Mouse (Mus musculus) left cerebral cortex, adult 2 months (tissue): Measurements from ENCODE around the gene Slc17a2. TPM values are rescaled to one million over a fixed set of nuclear protein-coding genes. Genes with fewer than 3 reads are reported as not detected.
A peak's percentile ranks its signal among the peaks of the same experiment; 100 is the strongest.

Experiments
- DNase-seq, 2 experiments: peaks; one replicate each; pipeline ENCODE4 v3.0.0; 2021 to 2022; ENCODE audit warnings: low spot score in 2 of 2, mixed read lengths in 1 of 2; ENCODE audit errors: extremely low spot score in 1 of 2
- H3K27ac ChIP-seq: fragments of 200-600 bp; 2 replicates; pipeline ENCODE4 v1.8.1; 2022
- H3K4me3 ChIP-seq: fragments of 200-600 bp; 2 replicates; pipeline ENCODE4 v1.8.1; 2022
- CTCF ChIP-seq: fragments of 200-600 bp; IDR thresholded peaks from 2 replicates; pipeline ENCODE4 v1.8.1; 2022; ENCODE audit warnings: antibody characterized with exemption, mild to moderate bottlenecking, moderate library complexity
- intact Hi-C: fragments of 180-260 bp; cut with DNase I; formaldehyde crosslinking; loops from one replicate; pipeline ENCODE4 v1.15.1; 2025
- long read RNA-seq, 2 experiments: library from polyadenylated mRNA; stranded (forward); transcript quantifications; one replicate each; pipeline ENCODE4 v2.0.0; 2021; ENCODE audit warnings: borderline mapping rate in 2 of 2
- total RNA-seq, 2 experiments: library from RNA; stranded (reverse); gene quantifications; 2 replicates each; pipeline ENCODE4 v1.2.3; 2021

Slc17a2 gene
- total RNA-seq, result not detected
- long read RNA-seq, experiment 1, result 0 reads
- long read RNA-seq, experiment 2, result 0 reads

DNA sequence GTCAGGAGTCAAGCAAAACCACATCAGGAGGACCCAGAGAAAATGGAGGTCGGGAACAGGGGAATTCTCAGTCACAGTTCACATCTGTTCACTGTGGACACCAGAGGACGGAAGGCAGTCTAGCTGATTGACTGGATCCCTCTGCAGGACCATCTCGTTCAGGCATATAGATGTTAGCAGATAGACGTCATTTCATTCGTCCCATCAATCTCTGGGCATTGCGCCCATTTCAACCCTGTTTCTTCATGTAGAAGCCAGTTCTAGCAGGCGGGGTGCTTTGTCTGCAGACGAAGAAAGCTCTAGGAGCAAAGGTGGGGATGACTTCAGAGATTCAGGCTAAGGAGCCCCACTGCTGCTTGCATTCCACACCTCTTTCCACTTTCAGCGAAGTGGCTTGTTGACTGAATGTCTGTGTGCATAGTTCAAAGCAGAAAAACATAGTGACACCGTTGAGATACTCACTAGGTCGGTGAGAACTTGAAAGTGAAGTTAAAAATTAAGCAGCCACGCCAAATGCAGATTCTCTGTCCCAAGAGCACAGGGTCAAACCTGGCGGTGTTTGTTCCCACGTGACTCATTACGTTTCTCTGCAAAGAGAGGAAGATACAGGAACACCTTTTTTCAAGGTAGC, at the start of gene Slc17a2:
Slc17a2 (plus strand) TSS at position 572 of the 631 bp plus-strand sequence.
- no peak within 1 kb of the TSS for H3K27ac ChIP-seq
- no peak within 1 kb of the TSS for H3K4me3 ChIP-seq
- DNase-seq, result no peak
- intact Hi-C loops, result no loop called here
- TF ChIP-seq CTCF, result no peak

DNA sequence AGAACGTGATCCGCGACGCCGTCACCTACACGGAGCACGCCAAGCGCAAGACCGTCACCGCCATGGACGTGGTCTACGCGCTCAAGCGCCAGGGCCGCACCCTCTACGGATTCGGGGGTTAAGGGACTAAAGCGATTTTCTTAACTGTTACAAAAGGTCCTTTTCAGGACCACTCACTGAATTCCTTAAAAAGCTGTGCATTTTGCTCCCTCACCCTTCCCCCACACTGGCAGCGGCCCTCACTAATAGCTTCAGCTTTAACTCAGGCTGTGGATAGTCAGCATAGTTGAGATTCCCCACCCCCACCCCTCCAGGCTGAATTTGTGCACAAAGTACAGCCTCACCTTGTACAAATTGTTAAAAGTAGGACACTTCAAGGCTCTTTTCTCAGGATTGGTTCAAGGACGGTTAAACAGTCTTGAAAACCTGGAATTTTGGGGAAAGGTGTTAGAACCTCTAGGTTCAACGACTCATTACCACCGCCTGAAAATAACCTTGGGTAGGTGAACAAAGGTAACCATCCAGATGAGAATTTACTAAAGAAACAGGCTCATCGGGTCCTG, 49.5 kb upstream of the Slc17a2 start:
- no peak for DNase-seq
- Histone ChIP-seq H3K27ac (peak overlapping the region; percentile 75), H3K4me3 (peak overlapping the region; percentile 40)
- no peak for TF ChIP-seq CTCF
- intact Hi-C loops, result no loop called here

DNA sequence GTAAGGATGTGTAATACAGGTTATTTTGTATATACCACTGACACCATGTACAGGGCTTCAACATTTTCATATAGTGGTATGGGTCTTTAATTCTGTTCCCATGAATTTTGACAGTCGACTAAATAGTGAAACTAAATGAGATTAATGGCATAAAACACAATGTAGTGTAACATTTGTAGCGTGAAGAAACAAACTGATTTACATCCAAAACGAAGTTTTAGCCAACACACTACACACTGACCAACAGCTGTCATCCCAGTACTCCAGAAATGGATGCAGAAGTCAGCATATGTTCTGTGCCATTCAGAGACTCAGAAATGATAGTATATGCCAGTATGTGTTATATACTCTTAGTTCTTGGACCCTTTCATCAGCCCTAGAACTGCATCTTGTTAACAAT, 48.9 kb upstream of the Slc17a2 start:
- intact Hi-C loops, result no loop called here
- H3K4me3 ChIP-seq, result no peak overlapping the region
- no peak overlapping the region for H3K27ac ChIP-seq
- no peak for TF ChIP-seq CTCF
- no peak for DNase-seq

DNA sequence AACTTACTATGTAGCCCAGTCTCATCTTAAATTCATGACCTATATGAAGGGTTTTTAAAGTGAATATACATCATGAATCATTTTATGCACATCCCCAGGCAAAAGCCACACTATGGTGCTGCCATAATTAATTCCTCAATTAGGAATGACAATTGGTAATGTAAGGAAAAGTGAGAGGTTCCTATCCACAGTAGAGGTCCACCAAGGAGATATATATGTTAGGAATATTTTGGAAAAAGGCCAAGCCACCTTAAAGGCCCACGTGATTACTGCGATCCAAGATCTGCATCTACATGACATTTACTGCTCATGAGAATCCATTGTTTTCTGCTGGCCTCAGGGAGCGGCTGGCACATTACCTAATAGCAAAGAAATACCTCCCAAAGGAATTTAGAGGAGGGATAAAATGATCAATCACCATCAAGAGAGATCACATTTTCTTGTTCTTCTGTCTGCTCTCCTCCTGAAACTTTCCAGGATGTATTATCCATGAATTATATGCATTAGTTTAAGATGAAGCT, 47.5 kb upstream of the Slc17a2 start:
- H3K27ac ChIP-seq, result no peak overlapping the region
- TF ChIP-seq CTCF, result no peak
- intact Hi-C loops, result no loop called here

DNA sequence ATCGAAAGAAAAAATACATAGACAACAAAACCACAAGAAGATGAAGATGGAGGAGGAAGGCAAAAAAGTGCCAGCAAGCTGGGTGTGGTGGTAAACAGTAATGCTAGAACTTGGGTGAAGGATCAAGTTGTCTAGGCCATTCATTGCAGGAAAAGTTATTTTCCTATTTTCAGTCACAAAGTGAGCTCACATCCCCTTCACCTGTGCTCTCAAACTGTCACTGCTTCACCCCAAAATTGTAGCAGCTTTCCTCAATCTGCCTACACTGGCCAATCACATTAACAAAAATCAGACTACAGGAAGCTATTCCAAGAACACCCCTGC, 46.9 kb upstream of the Slc17a2 start:
- intact Hi-C loops, result loop anchor here (5.0 kb wide), 3 partner anchors 178 to 1718 kb away; partner anchors contain the start of genes Abt1, Hist1h2ag, Hist1h2bj and Hist1h4d
- no peak for TF ChIP-seq CTCF
- no peak for DNase-seq
- peak overlapping the region; percentile 87; the same call in 1 of the 2 replicates for H3K27ac ChIP-seq
- no peak overlapping the region for H3K4me3 ChIP-seq

More for the DNA sequence above, 47.5 kb upstream of the Slc17a2 start:
- DNase-seq, result no peak
- H3K4me3 ChIP-seq, result no peak overlapping the region

DNA sequence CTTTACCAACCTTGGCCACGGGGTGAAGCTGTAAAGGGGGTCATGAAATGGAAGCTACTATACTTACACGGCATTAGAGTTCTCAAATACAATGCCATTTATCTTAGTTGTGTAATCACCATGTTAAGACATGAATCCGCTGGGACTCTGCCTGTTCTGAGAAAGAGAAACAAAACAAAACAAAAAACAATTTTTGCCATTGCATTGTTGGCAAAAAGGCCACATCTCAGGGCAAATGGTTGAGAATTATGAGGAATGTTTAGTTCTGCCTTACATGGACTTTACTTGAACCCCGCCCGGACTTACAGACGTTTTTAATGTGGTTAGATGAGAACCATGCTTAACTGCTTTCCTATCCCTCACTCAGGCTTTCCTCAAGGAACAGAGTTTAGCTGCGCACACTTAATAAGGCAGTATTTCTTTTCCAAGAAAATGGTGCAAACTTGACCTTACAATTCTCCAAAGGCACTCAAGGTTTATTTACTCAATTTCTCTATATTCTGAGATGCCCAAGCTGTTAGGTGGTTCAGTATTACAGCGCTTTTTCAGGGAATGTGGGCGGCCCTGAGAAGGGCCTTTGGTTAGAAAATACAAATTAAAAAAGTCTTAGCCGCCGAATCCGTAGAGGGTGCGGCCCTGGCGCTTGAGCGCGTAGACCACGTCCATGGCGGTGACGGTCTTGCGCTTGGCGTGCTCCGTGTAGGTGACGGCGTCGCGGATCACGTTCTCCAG, 46.4 kb upstream of the Slc17a2 start:
- H3K4me3 ChIP-seq, result peak overlapping the region; percentile 66
- DNase-seq, result peak in 1 of 2 experiments; percentile 19
- H3K27ac ChIP-seq, result peak overlapping the region; percentile 87
- intact Hi-C loops, result loop anchor here (5.0 kb wide), 3 partner anchors 178 to 1718 kb away; partner anchors contain the start of genes Abt1, Hist1h2ag, Hist1h2bj and Hist1h4d
- no peak; the same call in 1 of the 2 replicates for TF ChIP-seq CTCF

DNA sequence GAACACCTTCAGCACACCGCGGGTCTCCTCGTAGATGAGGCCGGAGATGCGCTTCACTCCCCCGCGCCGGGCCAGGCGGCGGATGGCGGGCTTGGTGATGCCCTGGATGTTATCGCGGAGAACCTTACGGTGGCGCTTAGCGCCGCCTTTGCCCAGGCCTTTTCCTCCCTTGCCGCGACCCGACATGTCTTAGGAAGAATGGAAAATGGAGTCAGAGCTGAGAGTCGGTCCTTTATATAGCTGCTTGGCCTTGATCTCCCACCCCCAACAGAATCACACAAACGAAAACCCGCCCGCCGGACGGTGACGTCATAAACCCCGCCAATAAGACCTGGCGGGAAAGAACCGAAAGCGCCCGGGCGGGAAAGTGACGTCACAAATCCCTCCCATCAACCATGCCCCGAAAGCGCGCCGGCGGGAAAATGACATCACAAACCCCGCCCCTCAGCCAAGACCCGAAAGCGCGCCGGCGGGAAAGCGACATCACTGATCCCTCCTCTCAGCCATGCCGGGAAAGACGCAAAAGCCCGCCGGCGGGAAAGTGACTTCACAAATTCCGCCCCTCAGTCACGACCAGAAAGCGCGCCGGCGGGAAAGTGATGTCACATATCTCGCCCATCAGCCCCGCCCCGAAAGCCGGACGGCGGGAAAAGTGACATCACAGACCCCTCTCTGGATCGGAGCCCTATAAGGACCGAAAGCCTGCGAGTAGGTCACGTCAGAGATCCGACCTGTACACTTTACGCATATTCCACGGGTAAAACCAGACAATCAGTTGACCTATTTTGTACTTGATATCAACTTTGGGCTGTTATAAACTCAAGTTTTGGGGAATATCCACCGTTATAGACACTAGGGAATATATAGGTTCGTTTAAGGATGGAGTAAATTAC, 45.6 kb upstream of the Slc17a2 start, which contains the start of gene Hist1h4a:
Hist1h4a (minus strand) TSS at position 259 of the 893 bp plus-strand sequence.
- no peak for TF ChIP-seq CTCF
- Histone ChIP-seq H3K27ac (peak within 1 kb of the TSS; percentile 87), H3K4me3 (peak within 1 kb of the TSS; percentile 66)
- intact Hi-C loops, result loop anchor here (1.0 to 5.0 kb wide), 4 partner anchors 140 to 1719 kb away; partner anchors contain the start of genes Abt1, Hist1h2ag, Hist1h2be and Hist1h2bj
- DNase-seq, result peak; percentile 98 to 99

DNA sequence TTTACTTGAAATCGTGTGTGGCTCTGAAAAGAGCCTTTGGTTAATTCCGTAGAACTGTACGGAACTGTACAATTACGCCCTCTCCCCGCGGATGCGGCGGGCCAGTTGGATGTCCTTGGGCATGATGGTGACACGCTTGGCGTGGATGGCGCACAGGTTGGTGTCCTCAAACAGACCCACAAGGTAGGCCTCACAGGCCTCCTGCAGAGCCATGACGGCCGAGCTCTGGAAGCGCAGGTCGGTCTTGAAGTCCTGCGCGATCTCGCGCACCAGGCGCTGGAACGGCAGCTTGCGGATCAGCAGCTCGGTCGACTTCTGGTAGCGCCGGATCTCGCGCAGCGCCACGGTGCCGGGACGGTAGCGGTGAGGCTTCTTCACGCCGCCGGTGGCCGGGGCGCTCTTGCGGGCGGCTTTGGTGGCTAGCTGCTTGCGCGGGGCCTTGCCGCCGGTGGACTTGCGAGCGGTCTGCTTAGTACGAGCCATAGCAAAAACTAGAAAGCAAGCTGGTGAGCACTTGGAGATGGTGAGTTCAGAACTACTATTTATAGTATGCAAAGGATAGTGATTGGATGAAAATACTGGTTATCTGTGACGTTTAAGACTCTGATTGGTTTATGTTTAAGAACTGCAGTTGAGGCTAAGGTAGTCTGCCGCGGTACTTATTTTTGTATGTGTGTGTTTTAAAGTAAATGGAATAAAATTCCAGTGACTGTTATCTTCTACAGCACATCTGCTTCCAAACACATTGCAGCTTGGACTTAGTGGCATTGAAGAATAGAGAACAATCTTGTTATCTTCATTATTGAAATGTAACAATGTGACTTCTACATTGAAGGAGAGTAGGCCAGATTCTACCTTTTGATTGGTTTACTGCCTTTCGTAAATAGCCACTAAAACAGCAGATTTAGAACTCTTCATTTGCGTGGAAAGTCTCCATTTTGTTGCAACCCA, 44.6 kb upstream of the Slc17a2 start, which contains the start of gene Hist1h3a:
Hist1h3a (minus strand) TSS at position 516 of the 951 bp plus-strand sequence.
- peak within 1 kb of the TSS; percentile 66 for H3K4me3 ChIP-seq
- DNase-seq, result peak; percentile 50 to 57
- intact Hi-C loops, result loop anchor here (1.0 to 5.0 kb wide), 4 partner anchors 141 to 1720 kb away; partner anchors contain the start of genes Abt1, Hist1h2ag, Hist1h2be and Hist1h2bj
- H3K27ac ChIP-seq, result peak within 1 kb of the TSS; percentile 90

DNA sequence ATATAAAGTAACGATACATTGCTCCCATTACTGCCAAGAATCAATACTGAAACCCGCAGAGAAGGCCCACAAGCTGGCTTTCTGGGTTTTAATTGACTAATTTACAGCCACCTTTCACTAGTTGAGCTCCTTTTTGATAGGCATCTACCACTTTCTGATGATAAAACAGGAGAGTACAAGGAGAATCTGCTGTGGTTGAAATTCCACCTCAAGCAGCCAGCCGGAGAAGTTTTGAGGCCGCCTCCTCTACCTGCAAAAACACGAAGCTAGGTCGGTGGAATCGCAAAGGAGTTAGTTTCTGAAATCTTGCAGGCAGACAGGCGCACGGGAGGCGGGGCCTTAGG, 43.6 kb upstream of the Slc17a2 start:
- no peak for TF ChIP-seq CTCF
- Histone ChIP-seq H3K4me3 (peak overlapping the region; percentile 66), H3K27ac (peak overlapping the region; percentile 90)
- intact Hi-C loops, result loop anchor here (5.0 kb wide), 3 partner anchors 181 to 1721 kb away; partner anchors contain the start of genes Abt1, Hist1h2ag, Hist1h2bj and Hist1h4d
- no peak for DNase-seq
